Mouse (Mus musculus): Measurements from ENCODE around the gene Cyb5b.

Gene Cyb5b

GRCm38 (mm10) chr8:107227011-107227626 is 76.7 kb downstream of the Cyb5b start:
- no peak for DNase-seq (ENCODE audit: low spot score in 2 of 2)

DNA sequence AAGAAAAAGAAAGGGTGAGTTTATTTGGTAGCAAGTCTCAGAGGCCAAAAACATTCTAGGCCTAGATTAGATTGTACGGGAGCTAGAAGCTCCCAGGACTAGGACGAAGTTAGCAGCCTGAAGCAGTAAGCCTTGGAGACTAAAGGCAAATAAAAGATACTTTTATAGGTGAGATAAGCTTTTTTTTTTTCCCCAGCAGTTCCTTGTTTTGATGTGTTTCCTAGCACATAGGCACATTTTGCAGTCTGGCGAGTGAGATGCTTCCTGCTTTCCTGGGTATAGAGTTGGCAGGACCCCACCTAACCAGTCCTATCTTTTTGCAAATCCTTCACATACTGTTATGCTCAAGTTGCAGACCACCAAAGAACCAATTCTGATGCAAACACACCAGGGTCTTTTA is 82.8 kb downstream of the Cyb5b start:
- DNase-seq (ENCODE audit: low spot score in 2 of 2), result no peak

- DNase-seq (ENCODE audit: low spot score in 2 of 2), result no peak
Measured at GRCm38 (mm10) chr8:107233718-107234117, 83.3 kb downstream of the Cyb5b start.

Measured in spleen, postnatal 10 days (tissue).